Mouse (Mus musculus) lung, embryonic 15.5 days (tissue): Measurements from ENCODE around the gene Nostrin. TPM values are rescaled to one million over a fixed set of nuclear protein-coding genes. Genes with fewer than 3 reads are reported as not detected.

Source experiments
- ATAC-seq: fragments of 200-750 bp; cut with Nextera tagmentation; 2 replicates; pipeline ENCODE4 v1.8.0; 2017; ENCODE audit warnings: moderate number of reproducible peaks, borderline replicate concordance; ENCODE audit not compliant: low FRiP score, low TSS enrichment; ENCODE audit errors: extremely low read depth
- H3K27ac ChIP-seq: fragments of 300-500 bp; sonication (generic); 2 replicates; pipeline ENCODE4 v1.5.1; 2015; ENCODE audit warnings: moderate library complexity, mild to moderate bottlenecking, inconsistent platforms
- H3K27me3 ChIP-seq: fragments of 300-500 bp; sonication (generic); 2 replicates; pipeline ENCODE4 v1.6.1; 2015; ENCODE audit warnings: inconsistent platforms
- H3K36me3 ChIP-seq: fragments of 300-500 bp; sonication (generic); 2 replicates; pipeline ENCODE4 v1.6.1; 2015; ENCODE audit warnings: inconsistent platforms
- H3K4me1 ChIP-seq: fragments of 300-500 bp; sonication (generic); 2 replicates; pipeline ENCODE4 v1.6.1; 2015; ENCODE audit warnings: inconsistent platforms
- H3K4me2 ChIP-seq: fragments of 300-500 bp; sonication (generic); 2 replicates; pipeline ENCODE4 v1.6.1; 2015; ENCODE audit warnings: inconsistent platforms, mild to moderate bottlenecking, moderate library complexity
- H3K4me3 ChIP-seq: fragments of 300-500 bp; sonication (generic); 2 replicates; pipeline ENCODE4 v1.5.1; 2015; ENCODE audit warnings: mild to moderate bottlenecking, inconsistent platforms
- H3K9ac ChIP-seq: fragments of 300-500 bp; sonication (generic); 2 replicates; pipeline ENCODE4 v1.6.1; 2015; ENCODE audit warnings: inconsistent platforms
- H3K9me3 ChIP-seq: fragments of 300-500 bp; sonication (generic); 2 replicates; pipeline ENCODE4 v1.6.1; 2016; ENCODE audit warnings: inconsistent platforms
- WGBS: fragments of 180-500 bp; shearing (Covaris S2); methylation state at CpG from one replicate; pipeline ENCODE4 v1.1.7; 2015; 5-methylcytosine and 5-hydroxymethylcytosine counted together
- polyA plus RNA-seq: library from polyadenylated mRNA; unstranded; fragments of >200 nt; fragmentation: Nextera tagmentation; extraction: Ambion mirVana; gene quantifications from 2 replicates; pipeline ENCODE4 v1.2.1, GENCODE M21; 2015

Nostrin gene
- polyA plus RNA-seq, 1 experiment from 2014 or later = 16.3 TPM

- ATAC-seq = no peak
- Histone ChIP-seq H3K9me3 (no peaks in the 10 kb centered on the region), H3K4me1 (0 out of 2 replicates have a peak, but pooled peaks cover 6% of the 10 kb centered on the region), H3K4me2 (no peak overlapping the region), H3K27ac (no peak overlapping the region), H3K9ac (no peak overlapping the region), H3K36me3 (no peaks in the 10 kb centered on the region), H3K4me3 (no peak overlapping the region), H3K27me3 (no peaks in the 10 kb centered on the region)
Measured at GRCm38 (mm10) chr2:69158907-69159306, 23.3 kb downstream of the Nostrin start.

- H3K9me3 ChIP-seq = no peaks in the 10 kb centered on the region
- no peak for ATAC-seq
- no peaks in the 10 kb centered on the region for H3K36me3 ChIP-seq
- no peak overlapping the region for H3K4me3 ChIP-seq
- 42% methylated on average over 9 of the region's 9 CpGs for whole genome bisulfite sequencing
- H3K4me1 ChIP-seq = no peaks in the 10 kb centered on the region
- no peak overlapping the region for H3K4me2 ChIP-seq
- no peak overlapping the region for H3K9ac ChIP-seq
- H3K27ac ChIP-seq = no peak overlapping the region
- no peaks in the 10 kb centered on the region for H3K27me3 ChIP-seq
Measured at GRCm38 (mm10) chr2:69170395-69171077, 34.9 kb downstream of the Nostrin start.

- H3K4me3 ChIP-seq = no peak overlapping the region
- H3K4me2 ChIP-seq = no peak overlapping the region
- no peak for ATAC-seq
- no peaks in the 10 kb centered on the region for H3K4me1 ChIP-seq
- H3K27me3 ChIP-seq = no peaks in the 10 kb centered on the region
- H3K36me3 ChIP-seq = no peaks in the 10 kb centered on the region
- no peaks in the 10 kb centered on the region for H3K9me3 ChIP-seq
- WGBS = 72% methylated on average over 5 of the region's 5 CpGs
- H3K9ac ChIP-seq = no peak overlapping the region
- no peak overlapping the region for H3K27ac ChIP-seq
Measured at GRCm38 (mm10) chr2:69175296-69175695, 39.7 kb downstream of the Nostrin start.

GRCm38 (mm10) chr2:69179721-69180120 lies 44.1 kb downstream of the Nostrin start:
- Histone ChIP-seq H3K4me2 (no peak overlapping the region), H3K36me3 (no peaks in the 10 kb centered on the region), H3K4me3 (no peak overlapping the region), H3K9ac (no peak overlapping the region), H3K27ac (no peak overlapping the region), H3K27me3 (no peaks in the 10 kb centered on the region), H3K4me1 (no peaks in the 10 kb centered on the region), H3K9me3 (no peaks in the 10 kb centered on the region)
- no peak for ATAC-seq
- WGBS = 80% methylated on average over 4 of the region's 4 CpGs

- Histone ChIP-seq H3K4me1 (no peaks in the 10 kb centered on the region), H3K27ac (no peak overlapping the region), H3K4me3 (no peak overlapping the region), H3K9ac (no peak overlapping the region), H3K27me3 (no peaks in the 10 kb centered on the region), H3K36me3 (peaks cover 10% of the 10 kb centered on the region), H3K9me3 (no peaks in the 10 kb centered on the region), H3K4me2 (no peak overlapping the region)
- WGBS = 91% methylated on average over 2 of the region's 2 CpGs
- 0 out of 2 replicates have a peak, but pooled peaks have one; percentile 31 for ATAC-seq
Measured at GRCm38 (mm10) chr2:69187990-69188389, 52.4 kb downstream of the Nostrin start.

GRCm38 (mm10) chr2:69188732-69189131 lies 53.1 kb downstream of the Nostrin start:
- no peaks in the 10 kb centered on the region for H3K9me3 ChIP-seq
- no peak overlapping the region for H3K27ac ChIP-seq
- no peaks in the 10 kb centered on the region for H3K4me1 ChIP-seq
- WGBS = 78% methylated on average over 6 of the region's 6 CpGs
- no peak overlapping the region for H3K9ac ChIP-seq
- H3K4me3 ChIP-seq = no peak overlapping the region
- no peak for ATAC-seq
- no peak overlapping the region for H3K4me2 ChIP-seq
- H3K36me3 ChIP-seq = peaks cover 17% of the 10 kb centered on the region
- no peaks in the 10 kb centered on the region for H3K27me3 ChIP-seq

- 78% methylated on average over 4 of the region's 4 CpGs for WGBS
- H3K27me3 ChIP-seq = no peaks in the 10 kb centered on the region
- peaks cover 22% of the 10 kb centered on the region for H3K36me3 ChIP-seq
- no peaks in the 10 kb centered on the region for H3K9me3 ChIP-seq
- H3K4me3 ChIP-seq = no peak overlapping the region
- no peak overlapping the region for H3K27ac ChIP-seq
- H3K4me2 ChIP-seq = no peak overlapping the region
- H3K4me1 ChIP-seq = no peaks in the 10 kb centered on the region
- H3K9ac ChIP-seq = no peak overlapping the region
- no peak for ATAC-seq
Measured at GRCm38 (mm10) chr2:69189222-69189621, 53.6 kb downstream of the Nostrin start.

- 77% methylated on average over 5 of the region's 5 CpGs for WGBS
- Histone ChIP-seq H3K36me3 (peaks cover 38% of the 10 kb centered on the region), H3K4me3 (no peak overlapping the region), H3K4me2 (no peak overlapping the region), H3K9ac (no peak overlapping the region), H3K27me3 (no peaks in the 10 kb centered on the region), H3K27ac (no peak overlapping the region), H3K9me3 (no peaks in the 10 kb centered on the region), H3K4me1 (no peaks in the 10 kb centered on the region)
- no peak for ATAC-seq
Measured at GRCm38 (mm10) chr2:69191059-69191458, 55.5 kb downstream of the Nostrin start.

GRCm38 (mm10) chr2:69193555-69193954 lies 58.0 kb downstream of the Nostrin start:
- H3K4me3 ChIP-seq = no peak overlapping the region
- no peak overlapping the region for H3K9ac ChIP-seq
- peaks cover 50% of the 10 kb centered on the region for H3K36me3 ChIP-seq
- no peaks in the 10 kb centered on the region for H3K27me3 ChIP-seq
- no peak for ATAC-seq
- WGBS = 81% methylated on average over 5 of the region's 5 CpGs
- no peak overlapping the region for H3K27ac ChIP-seq
- no peak overlapping the region for H3K4me2 ChIP-seq
- H3K4me1 ChIP-seq = no peaks in the 10 kb centered on the region
- H3K9me3 ChIP-seq = no peaks in the 10 kb centered on the region

- Histone ChIP-seq H3K4me1 (peaks cover 7% of the 10 kb centered on the region), H3K9me3 (no peaks in the 10 kb centered on the region), H3K27ac (no peak overlapping the region), H3K27me3 (no peaks in the 10 kb centered on the region), H3K9ac (peak overlapping the region; percentile 87), H3K4me2 (peak overlapping the region; percentile 61), H3K36me3 (peaks cover 18% of the 10 kb centered on the region), H3K4me3 (peak overlapping the region; percentile 93)
- ATAC-seq = no peak
- WGBS = 10% methylated on average over 6 of the region's 6 CpGs
Measured at GRCm38 (mm10) chr2:69205185-69205584, 69.6 kb downstream of the Nostrin start.

GRCm38 (mm10) chr2:69205791-69206351 lies 70.3 kb downstream of the Nostrin start, which contains the start of gene Spc25:
Gene Spc25, minus strand, starts transcription at chr2:69206194.
- H3K4me1 ChIP-seq = peaks cover 7% of the 10 kb centered on the region
- H3K9ac ChIP-seq = peak within 1 kb of the TSS; percentile 87
- H3K27me3 ChIP-seq = no peaks in the 10 kb centered on the region
- H3K36me3 ChIP-seq = peaks cover 17% of the 10 kb centered on the region
- peak within 1 kb of the TSS; percentile 87 for H3K27ac ChIP-seq
- peak; percentile 99 for ATAC-seq
- H3K4me2 ChIP-seq = peak within 1 kb of the TSS; percentile 61
- H3K4me3 ChIP-seq = peak within 1 kb of the TSS; percentile 93
- no peaks in the 10 kb centered on the region for H3K9me3 ChIP-seq
- WGBS = under 1% methylated on average over 46 of the region's 46 CpGs

- H3K36me3 ChIP-seq = peaks cover 10% of the 10 kb centered on the region
- H3K9me3 ChIP-seq = no peaks in the 10 kb centered on the region
- H3K9ac ChIP-seq = peak overlapping the region; percentile 24; the same call in 1 of the 2 replicates
- peak; percentile 41; the same call in 1 of the 2 replicates for ATAC-seq
- H3K27me3 ChIP-seq = no peaks in the 10 kb centered on the region
- H3K27ac ChIP-seq = no peak overlapping the region
- peak overlapping the region; percentile 52 for H3K4me2 ChIP-seq
- H3K4me1 ChIP-seq = peaks cover 7% of the 10 kb centered on the region
- H3K4me3 ChIP-seq = peak overlapping the region; percentile 93
- WGBS = 17% methylated on average over 7 of the region's 7 CpGs
Measured at GRCm38 (mm10) chr2:69206523-69206922, 70.9 kb downstream of the Nostrin start.
